Mouse (Mus musculus) layer of hippocampus, postnatal 36 days (tissue): ENCODE measurements around the gene Vmn1r152. TPM values are rescaled to one million over a fixed set of nuclear protein-coding genes. Genes with fewer than 3 reads are reported as not detected.
"Not testable (repeated sequence)": the region's sequence is repeated elsewhere in the genome, so short reads cannot be mapped to it uniquely, and the experiment has no call there.

ENCODE experiments used
- DNase-seq, 2 experiments: peaks; one replicate each; pipeline ENCODE4 v3.0.0; 2022
- total RNA-seq, 2 experiments: library from RNA; stranded (reverse); gene quantifications; 2 replicates each; pipeline ENCODE4 v1.2.3; 2021

Vmn1r152 gene
- total RNA-seq, result not detected

- DNase-seq, result not testable (repeated sequence)
Measured at GRCm38 (mm10) chr7:22522667-22523066, at the start of gene Vmn1r152. Gene Vmn1r152, plus strand, starts transcription at chr7:22522967.

GRCm38 (mm10) chr7:22499578-22499977, 23.2 kb upstream of the Vmn1r152 start, which contains the start of gene Vmn1r151:
Gene Vmn1r151, minus strand, starts transcription at chr7:22499678.
- DNase-seq, result not testable (repeated sequence)

- DNase-seq, result not testable (repeated sequence)
Measured at GRCm38 (mm10) chr7:22534787-22535186, 12.0 kb downstream of the Vmn1r152 start, which contains the start of gene Gm8677. Gene Gm8677, minus strand, starts transcription at chr7:22534887.

GRCm38 (mm10) chr7:22565243-22565642, 42.5 kb downstream of the Vmn1r152 start, which contains the start of gene Gm4201:
Gene Gm4201, minus strand, starts transcription at chr7:22565343.
- DNase-seq, result not testable (repeated sequence)

Other genes with a start within 250 kb of the Vmn1r152 start
- not detected for gene Gm4187, start 193.2 kb upstream of the Vmn1r152 start, total RNA-seq
- not detected for gene Gm8660, start 151.9 kb upstream of the Vmn1r152 start, total RNA-seq
- gene Vmn1r148, start 109.4 kb upstream of the Vmn1r152 start, total RNA-seq, result not detected
- gene Vmn1r149, start 84.7 kb upstream of the Vmn1r152 start, total RNA-seq, result not detected
- gene Gm10665, start 58.9 kb upstream of the Vmn1r152 start, total RNA-seq, result not detected
- not detected for gene Vmn1r151, start 23.3 kb upstream of the Vmn1r152 start, total RNA-seq
- gene Gm8677, start 11.9 kb downstream of the Vmn1r152 start, total RNA-seq, result not detected
- gene Gm4201, start 42.4 kb downstream of the Vmn1r152 start, total RNA-seq, result not detected
- gene Gm4565, start 65.2 kb downstream of the Vmn1r152 start, total RNA-seq, result not detected
- gene Vmn1r155, start 135.1 kb downstream of the Vmn1r152 start, total RNA-seq, result not detected
- not detected for gene Gm8693, start 169.3 kb downstream of the Vmn1r152 start, total RNA-seq
- not detected for gene Gm4567, start 196.7 kb downstream of the Vmn1r152 start, total RNA-seq
- gene Vmn1r157, start 238.7 kb downstream of the Vmn1r152 start, total RNA-seq, result not detected